Mouse (Mus musculus): ENCODE data around the gene Stam. TPM values are rescaled to one million over a fixed set of nuclear protein-coding genes. Genes with fewer than 3 reads are reported as not detected.
"Not testable (repeated sequence)": the region's sequence is repeated elsewhere in the genome, so short reads cannot be mapped to it uniquely, and the experiment has no call there.

Gene Stam
- polyA plus RNA-seq, 1 experiment: 15.3 TPM

GRCm38 (mm10) chr2:14055168-14055565, 18.7 kb upstream of the Stam start:
- DNase-seq: peak; percentile 59
- peak overlapping the region; percentile 72 for H3K4me3 ChIP-seq (replicated peaks; ENCODE audit: extremely low read depth, low read depth, low read length)
- no peaks in the 10 kb centered on the region for H3K4me1 ChIP-seq (ENCODE audit: control insufficient read depth, insufficient read depth, low read length)
- TF ChIP-seq POLR2A (IDR thresholded peaks at IDR 0.05; ENCODE audit: borderline replicate concordance, extremely low read depth, low read depth, low read length) (no peak), CTCF (IDR thresholded peaks at IDR 0.05; ENCODE audit: insufficient read depth, low read length) (no peak)
- under 1% methylated on average over 57 of the region's 58 CpGs for WGBS

GRCm38 (mm10) chr2:14055566-14056331, 18.1 kb upstream of the Stam start, which contains the start of gene Hacd1:
Gene Hacd1, minus strand, starts transcription at chr2:14056135.
- 1% methylated on average over 101 of the region's 101 CpGs for WGBS
- Histone ChIP-seq H3K4me3 (replicated peaks; ENCODE audit: extremely low read depth, low read depth, low read length) (peak within 1 kb of the TSS; percentile 72), H3K4me1 (ENCODE audit: control insufficient read depth, insufficient read depth, low read length) (no peaks in the 10 kb centered on the region)
- peak; percentile 71 for DNase-seq
- TF ChIP-seq POLR2A (IDR thresholded peaks at IDR 0.05; ENCODE audit: borderline replicate concordance, extremely low read depth, low read depth, low read length): no peak
- TF ChIP-seq CTCF (IDR thresholded peaks at IDR 0.05; ENCODE audit: insufficient read depth, low read length): no peak

GRCm38 (mm10) chr2:14065704-14066650, 7.9 kb upstream of the Stam start:
- no peak for DNase-seq
- TF ChIP-seq CTCF (IDR thresholded peaks at IDR 0.05; ENCODE audit: insufficient read depth, low read length): no peak
- TF ChIP-seq POLR2A (IDR thresholded peaks at IDR 0.05; ENCODE audit: borderline replicate concordance, extremely low read depth, low read depth, low read length): no peak
- Histone ChIP-seq H3K4me1 (ENCODE audit: control insufficient read depth, insufficient read depth, low read length) (no peaks in the 10 kb centered on the region), H3K4me3 (replicated peaks; ENCODE audit: extremely low read depth, low read depth, low read length) (no peak overlapping the region)
- WGBS: 61% methylated on average over 2 of the region's 2 CpGs

GRCm38 (mm10) chr2:14069027-14069426, 4.9 kb upstream of the Stam start:
- no peak for TF ChIP-seq CTCF (IDR thresholded peaks at IDR 0.05; ENCODE audit: insufficient read depth, low read length)
- no peak for TF ChIP-seq POLR2A (IDR thresholded peaks at IDR 0.05; ENCODE audit: borderline replicate concordance, extremely low read depth, low read depth, low read length)
- 91% methylated on average over 2 of the region's 2 CpGs for WGBS
- no peak for DNase-seq
- Histone ChIP-seq H3K4me1 (ENCODE audit: control insufficient read depth, insufficient read depth, low read length) (no peaks in the 10 kb centered on the region; the same call in 1 of the 2 replicates), H3K4me3 (replicated peaks; ENCODE audit: extremely low read depth, low read depth, low read length) (no peak overlapping the region)

- DNase-seq: no peak
- TF ChIP-seq CTCF (IDR thresholded peaks at IDR 0.05; ENCODE audit: insufficient read depth, low read length): no peak
- TF ChIP-seq POLR2A (IDR thresholded peaks at IDR 0.05; ENCODE audit: borderline replicate concordance, extremely low read depth, low read depth, low read length): no peak
- Histone ChIP-seq H3K4me3 (replicated peaks; ENCODE audit: extremely low read depth, low read depth, low read length) (no peak overlapping the region), H3K4me1 (ENCODE audit: control insufficient read depth, insufficient read depth, low read length) (peaks cover 4% of the 10 kb centered on the region; the same call in 1 of the 2 replicates)
- 74% methylated on average over 8 of the region's 8 CpGs for WGBS
Observed at GRCm38 (mm10) chr2:14070466-14070865, 3.4 kb upstream of the Stam start.

GRCm38 (mm10) chr2:14073008-14073361, 913 bp upstream of the Stam start:
- TF ChIP-seq POLR2A (IDR thresholded peaks at IDR 0.05; ENCODE audit: borderline replicate concordance, extremely low read depth, low read depth, low read length) (no peak), CTCF (IDR thresholded peaks at IDR 0.05; ENCODE audit: insufficient read depth, low read length) (no peak)
- DNase-seq: no peak
- WGBS: 11% methylated on average over 8 of the region's 8 CpGs
- H3K4me1 ChIP-seq (ENCODE audit: control insufficient read depth, insufficient read depth, low read length): peaks cover 4% of the 10 kb centered on the region; the same call in 1 of the 2 replicates
- peak overlapping the region; percentile 100 for H3K4me3 ChIP-seq (replicated peaks; ENCODE audit: extremely low read depth, low read depth, low read length)

GRCm38 (mm10) chr2:14074221-14074901, 463 bp downstream of the Stam start:
- TF ChIP-seq CTCF (IDR thresholded peaks at IDR 0.05; ENCODE audit: insufficient read depth, low read length): no peak
- no peak for TF ChIP-seq POLR2A (IDR thresholded peaks at IDR 0.05; ENCODE audit: borderline replicate concordance, extremely low read depth, low read depth, low read length)
- H3K4me3 ChIP-seq (replicated peaks; ENCODE audit: extremely low read depth, low read depth, low read length): peak overlapping the region; percentile 100
- H3K4me1 ChIP-seq (ENCODE audit: control insufficient read depth, insufficient read depth, low read length): peaks cover 4% of the 10 kb centered on the region; the same call in 1 of the 2 replicates
- no peak for DNase-seq
- under 1% methylated on average over 38 of the region's 38 CpGs for WGBS

GRCm38 (mm10) chr2:14078527-14078926, 4.6 kb downstream of the Stam start:
- not testable (repeated sequence) for DNase-seq; H3K4me3 ChIP-seq (replicated peaks; ENCODE audit: extremely low read depth, low read depth, low read length); H3K4me1 ChIP-seq (ENCODE audit: control insufficient read depth, insufficient read depth, low read length)
- 80% methylated on average over 9 of the region's 9 CpGs for WGBS

- DNase-seq: no peak
- no peak overlapping the region for H3K4me3 ChIP-seq (replicated peaks; ENCODE audit: extremely low read depth, low read depth, low read length)
- TF ChIP-seq CTCF (IDR thresholded peaks at IDR 0.05; ENCODE audit: insufficient read depth, low read length): no peak
- TF ChIP-seq POLR2A (IDR thresholded peaks at IDR 0.05; ENCODE audit: borderline replicate concordance, extremely low read depth, low read depth, low read length): no peak
- H3K4me1 ChIP-seq (ENCODE audit: control insufficient read depth, insufficient read depth, low read length): no peaks in the 10 kb centered on the region; the same call in 1 of the 2 replicates
Observed at GRCm38 (mm10) chr2:14100533-14100932, 26.6 kb downstream of the Stam start.
